Mouse (Mus musculus) cerebellum, postnatal 10 days (tissue): ENCODE measurements at regions not wholly inside any gene's neighbourhood (a gene's known extent, or its start where the extent isn't known, plus 50 kb on each side); places are given as distances from the start of the nearest gene placed in this dataset.
A peak's percentile ranks its signal among the peaks of the same experiment; 100 is the strongest.

ENCODE experiments used
- DNase-seq, 2 experiments: peaks; one replicate each; pipeline ENCODE4 v3.0.0; 2021; ENCODE audit warnings: mixed read lengths in 2 of 2

DNA sequence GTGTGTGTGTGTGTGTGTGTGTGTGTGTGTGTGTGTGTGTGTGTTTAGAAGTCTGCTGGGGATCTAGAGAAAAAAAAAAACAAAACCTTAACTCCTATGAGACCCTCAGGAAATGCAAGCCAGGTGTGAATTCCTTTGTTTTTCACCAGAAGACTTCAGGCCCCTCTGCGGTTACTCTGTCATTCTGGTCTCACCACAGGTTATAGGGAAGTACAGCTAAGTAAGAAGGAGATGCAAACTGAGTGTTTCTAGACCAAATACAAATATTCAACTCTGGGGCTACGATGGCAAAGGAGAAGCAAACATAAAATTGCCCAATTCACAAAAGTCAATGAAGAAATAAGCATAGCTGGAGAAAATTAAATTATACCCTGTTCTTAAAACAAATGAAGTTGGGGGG, 54.9 kb upstream of the Basp1 start:
- no peak for DNase-seq

GRCm38 (mm10) chr15:25469185-25469845, 55.8 kb upstream of the Basp1 start:
- DNase-seq, result no peak

DNA sequence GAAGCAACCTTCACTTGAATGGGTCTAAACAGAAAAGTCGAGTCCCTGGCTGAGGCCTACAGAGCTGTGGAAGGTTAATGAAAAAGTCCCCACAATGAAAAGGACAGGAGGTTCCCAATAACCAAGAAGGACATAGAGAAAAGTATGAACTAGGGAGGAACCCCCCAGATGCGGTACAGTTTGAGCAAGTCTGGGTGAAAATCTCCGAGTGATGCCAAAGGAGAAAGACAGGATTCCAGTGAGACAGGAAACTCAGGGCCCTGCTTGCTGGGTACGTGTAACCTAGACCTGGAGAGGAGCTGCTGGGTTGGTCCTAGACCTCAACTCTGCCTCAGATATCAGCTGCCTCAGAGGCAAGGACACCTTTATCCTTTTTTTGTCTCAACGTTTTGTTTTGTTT, 57.8 kb upstream of the Basp1 start:
- DNase-seq, result no peak

- no peak for DNase-seq
These were observed 59.7 kb upstream of the Basp1 start for GRCm38 (mm10) chr15:25473201-25473710.

DNA sequence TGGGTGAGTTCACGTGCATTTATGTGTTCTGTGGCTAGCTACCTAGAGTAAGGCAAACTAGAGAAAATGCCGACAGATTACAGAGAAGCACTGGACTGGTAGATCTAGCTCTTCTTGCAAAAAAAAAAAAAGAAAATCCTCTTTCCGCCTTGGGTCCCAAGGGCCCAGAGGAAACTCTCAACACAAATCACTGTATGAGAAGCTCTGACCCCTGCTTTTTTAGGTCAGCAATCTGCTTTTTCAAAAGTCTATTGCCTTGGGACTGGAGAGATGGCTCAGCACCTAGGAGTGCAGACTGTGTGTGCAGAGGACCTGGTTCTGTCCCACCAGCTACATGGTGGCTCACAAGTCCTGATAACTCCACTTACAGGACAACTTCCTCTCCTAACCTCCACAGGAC, 60.5 kb upstream of the Basp1 start:
- no peak for DNase-seq

DNA sequence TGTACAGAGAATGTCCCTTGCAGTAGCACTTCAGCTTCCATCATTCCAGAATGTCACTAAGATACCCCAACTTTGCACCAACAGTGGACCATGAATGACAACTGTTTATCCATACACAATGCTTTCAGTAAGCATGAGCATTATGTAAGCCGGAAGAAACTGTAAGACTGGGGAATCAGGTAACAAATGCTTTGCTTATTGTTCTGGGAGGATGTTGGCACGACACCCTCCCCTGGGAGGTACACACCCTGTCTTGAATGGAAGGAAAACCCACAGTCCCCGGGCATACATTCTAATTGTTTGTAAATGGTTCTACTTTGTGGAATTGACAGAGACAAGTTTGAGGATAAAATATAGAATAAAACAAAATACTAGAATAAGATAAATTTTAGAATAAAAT, 69.0 kb upstream of the Basp1 start:
- no peak for DNase-seq

GRCm38 (mm10) chr15:25485372-25485771, 71.8 kb upstream of the Basp1 start:
- no peak for DNase-seq

GRCm38 (mm10) chr15:25486158-25486557, 72.6 kb upstream of the Basp1 start:
- peak; percentile 44 to 60 for DNase-seq

- no peak for DNase-seq
These were observed 76.2 kb upstream of the Basp1 start for GRCm38 (mm10) chr15:25489804-25490203.

GRCm38 (mm10) chr15:25492161-25492746, 78.7 kb upstream of the Basp1 start:
- DNase-seq, result no peak

DNA sequence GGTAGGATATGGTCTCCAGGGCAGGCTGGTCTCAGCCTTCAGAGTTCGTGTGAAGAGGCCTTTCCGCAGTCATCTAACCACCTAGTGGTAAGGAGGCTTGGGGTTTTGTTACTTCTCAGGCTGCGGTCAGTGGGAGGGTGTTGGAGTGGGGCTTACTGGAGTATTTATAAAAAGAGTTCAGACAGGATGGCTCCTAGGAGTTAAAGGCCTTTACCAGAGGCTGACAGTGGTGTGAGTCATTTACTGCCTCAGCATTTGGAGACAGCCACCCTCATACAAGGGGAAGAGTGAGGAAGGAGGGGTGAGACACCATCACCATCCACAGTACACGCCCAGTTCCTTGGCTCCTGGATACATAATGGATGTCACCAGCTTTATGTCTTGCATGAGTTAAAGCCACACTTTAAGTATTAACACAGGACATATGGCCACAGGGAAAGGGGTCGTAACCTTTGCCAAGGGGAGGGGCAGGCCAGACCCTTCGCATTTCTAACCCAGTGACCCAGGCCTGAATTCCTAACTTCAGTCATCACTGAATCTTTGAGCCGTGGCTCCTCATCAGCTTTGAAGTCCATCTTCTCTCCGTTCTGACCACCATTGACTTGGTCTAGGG, 81.2 kb upstream of the Basp1 start:
- DNase-seq, result no peak

- no peak for DNase-seq
These were observed 82.5 kb upstream of the Basp1 start for GRCm38 (mm10) chr15:25495926-25496644.

DNA sequence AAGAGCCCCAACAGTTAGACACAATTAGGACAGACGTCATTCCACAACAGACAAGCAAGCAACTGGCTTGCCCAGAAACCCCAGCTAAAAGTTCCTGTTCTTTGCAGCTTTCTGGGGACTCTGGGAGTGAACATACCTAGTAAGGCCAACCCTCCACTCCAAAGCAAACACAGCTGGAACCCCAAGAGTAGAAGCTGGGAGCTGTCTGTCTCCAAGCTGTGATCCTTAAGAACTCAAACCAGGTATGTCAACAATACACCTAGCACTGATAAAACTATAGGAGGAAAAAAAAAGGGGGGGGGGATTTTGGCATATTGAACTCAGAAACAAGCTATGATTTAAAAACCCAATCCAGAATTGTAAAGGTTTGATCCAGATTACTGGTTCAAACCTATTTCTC, 84.2 kb upstream of the Basp1 start:
- no peak for DNase-seq

DNA sequence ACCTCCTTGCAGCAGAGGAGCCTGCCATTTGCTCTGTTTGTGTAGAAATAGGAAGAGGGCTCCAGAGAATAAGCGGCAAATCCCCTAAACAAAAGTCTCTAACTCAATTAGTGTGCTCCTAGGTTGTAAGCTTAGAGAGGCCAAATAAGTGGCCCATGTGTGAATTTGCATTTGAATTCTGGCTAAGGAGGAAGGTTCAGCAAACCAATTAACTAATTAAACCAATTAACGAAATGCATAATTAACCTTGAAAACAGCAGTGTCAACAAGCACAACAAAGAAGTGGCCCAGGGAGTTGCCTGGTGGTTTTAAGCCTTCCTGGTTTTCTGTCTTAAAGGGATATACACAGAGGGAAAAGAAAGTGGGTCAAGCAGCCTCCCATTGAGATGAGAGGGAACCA, 84.9 kb upstream of the Basp1 start:
- DNase-seq, result no peak

GRCm38 (mm10) chr15:25502513-25502912, 88.9 kb upstream of the Basp1 start:
- DNase-seq, result no peak

DNA sequence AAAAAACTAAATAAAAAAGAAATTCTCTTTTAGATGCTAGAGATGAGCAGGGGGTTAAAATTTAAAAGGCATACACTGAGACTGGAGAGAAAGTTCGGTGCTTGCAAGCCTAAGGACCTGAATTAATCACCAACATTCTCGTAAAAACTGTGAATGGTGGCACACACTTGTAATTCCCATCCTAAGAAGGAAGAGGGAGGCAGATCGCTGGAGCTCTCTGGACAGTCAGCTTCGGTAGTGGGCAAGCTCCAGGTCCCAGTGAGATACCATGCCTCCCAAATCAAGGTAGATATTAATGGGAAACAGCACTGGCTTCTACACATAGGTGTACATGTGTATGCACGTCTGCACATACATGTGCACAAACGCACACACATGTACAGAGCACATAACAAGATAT, 89.5 kb upstream of the Basp1 start:
- DNase-seq, result peak; percentile 58

DNA sequence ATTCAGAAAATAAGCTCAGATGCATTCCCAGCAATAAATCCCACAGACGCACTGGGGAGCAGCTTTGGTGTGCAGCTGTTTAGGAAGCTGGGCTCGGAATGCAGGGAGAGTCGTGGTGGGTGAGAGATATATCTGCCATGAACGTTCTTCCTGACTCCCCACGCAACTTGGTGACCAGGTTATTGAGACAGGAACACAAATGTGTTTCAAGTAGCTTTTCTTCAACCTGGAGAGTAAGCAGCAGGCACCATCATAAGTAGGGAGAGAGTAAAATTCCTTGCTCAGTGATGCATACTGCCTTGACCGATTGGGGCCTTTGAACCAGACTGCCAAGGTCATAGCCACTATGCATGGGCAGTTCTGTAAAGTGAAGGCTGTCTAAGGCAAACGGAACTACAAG, 95.6 kb upstream of the Basp1 start:
- no peak for DNase-seq

DNA sequence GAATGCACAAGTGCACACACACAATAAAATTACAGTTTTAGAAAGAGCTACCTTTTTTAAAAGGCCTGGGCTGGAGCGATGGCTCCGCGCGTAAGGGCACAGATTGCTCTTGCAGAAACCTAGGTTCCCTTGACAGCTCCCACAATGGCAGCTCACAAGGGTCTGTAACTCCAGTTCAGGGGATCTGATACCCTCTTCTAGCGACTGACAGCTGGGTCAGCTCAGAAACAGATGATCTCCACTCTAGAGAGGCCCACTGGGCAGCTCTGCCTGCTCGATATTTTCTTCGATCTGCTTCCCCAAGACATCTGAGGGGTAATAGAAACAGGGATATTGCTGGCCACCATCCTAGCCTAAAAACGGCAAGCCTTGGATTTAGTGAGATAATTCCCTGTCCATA, 96.0 kb upstream of the Basp1 start:
- DNase-seq, result no peak

DNA sequence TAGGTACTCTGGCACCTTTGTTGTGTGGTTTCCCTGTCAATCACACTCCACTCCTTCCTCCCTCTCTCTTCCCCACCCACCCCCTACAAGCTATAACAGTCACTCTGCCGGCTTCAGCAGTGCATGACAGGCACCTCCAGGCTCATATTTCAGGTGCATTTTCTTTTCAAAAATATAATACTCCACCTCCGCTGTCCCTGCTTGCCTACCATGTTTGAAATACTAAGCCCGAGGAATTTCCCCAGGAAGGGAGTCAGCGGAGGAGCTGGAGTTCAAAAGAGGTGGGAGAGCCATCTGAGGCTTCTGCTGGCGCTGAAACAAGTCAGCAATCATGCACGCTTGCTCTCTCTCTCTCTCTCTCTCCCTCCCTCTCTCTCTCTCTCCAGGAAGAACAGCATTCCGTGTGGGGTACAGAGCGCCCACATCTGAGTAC, 96.5 kb upstream of the Basp1 start:
- peak in 1 of 2 experiments; percentile 34 for DNase-seq

DNA sequence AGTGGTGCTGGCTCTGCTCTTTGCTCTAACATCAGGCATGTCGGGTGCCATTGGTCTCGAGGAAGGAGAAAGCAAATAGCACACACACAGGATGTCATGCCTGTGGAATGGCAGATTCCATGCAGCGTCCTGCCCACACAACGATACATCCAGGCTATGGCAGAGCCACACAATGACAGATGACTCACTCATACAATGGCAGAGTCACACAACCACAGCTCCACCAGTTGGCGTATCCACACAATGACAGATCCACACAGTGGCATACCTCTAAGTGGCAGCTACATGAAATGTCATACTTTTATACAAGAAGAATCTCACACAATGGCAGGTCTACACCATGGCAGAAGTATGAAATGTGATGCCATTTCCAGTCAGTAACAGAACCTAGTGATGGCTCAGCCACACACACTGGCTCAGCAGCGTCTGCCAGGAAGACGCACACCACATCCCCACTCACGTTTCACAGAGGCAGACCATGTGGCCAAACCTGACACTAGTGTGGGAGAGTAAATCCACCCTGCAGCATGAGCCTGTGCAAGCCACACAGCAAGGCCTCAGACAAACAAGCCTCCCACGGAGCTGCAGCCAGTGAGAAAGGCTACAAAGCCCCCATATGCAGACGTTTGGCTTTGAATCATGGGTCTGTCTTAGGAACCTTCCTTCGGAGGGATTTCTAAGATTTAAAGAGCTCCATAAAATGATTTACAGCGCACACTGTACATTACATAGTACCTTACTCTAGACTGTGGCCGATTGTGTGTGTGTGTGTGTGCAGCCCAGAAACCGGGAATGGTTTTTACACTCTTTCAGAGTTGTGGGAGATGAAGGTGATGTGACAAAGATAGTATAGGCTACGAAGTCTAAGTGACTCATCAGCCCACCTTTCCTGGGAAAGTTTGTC, 104.0 kb upstream of the Myo10 start:
- DNase-seq, result no peak

DNA sequence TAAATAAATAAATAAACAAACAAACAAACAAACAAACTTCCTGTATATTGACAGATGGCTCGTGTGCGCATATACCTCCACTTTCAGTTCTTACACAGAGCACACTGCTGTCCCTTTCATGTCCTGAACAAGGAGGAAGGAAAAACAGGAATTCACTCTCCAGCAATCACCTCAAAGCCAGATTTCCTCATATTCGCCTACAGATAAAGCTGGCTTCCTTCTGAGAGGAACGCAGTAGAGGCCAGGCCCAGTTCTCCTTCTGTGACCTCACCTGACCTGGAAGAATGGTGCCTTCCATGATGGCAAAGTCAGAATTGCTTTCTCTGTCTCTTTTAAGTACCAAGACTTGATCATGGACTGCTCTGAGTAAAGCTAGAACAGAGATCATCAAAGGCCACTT, 98.1 kb upstream of the Myo10 start:
- no peak for DNase-seq

- DNase-seq, result no peak
These were observed 97.0 kb upstream of the Myo10 start for GRCm38 (mm10) chr15:25525337-25525736.
